Mouse (Mus musculus) midbrain, postnatal 0 days (tissue): ENCODE measurements around the gene Nkain4. TPM values are rescaled to one million over a fixed set of nuclear protein-coding genes. Genes with fewer than 3 reads are reported as not detected.

Experiments used
- ATAC-seq: fragments of 200-750 bp; cut with Nextera tagmentation; 2 replicates; pipeline ENCODE4 v1.8.0; 2017; ENCODE audit warnings: moderate number of reproducible peaks, mild to moderate bottlenecking, moderate TSS enrichment, moderate library complexity; ENCODE audit not compliant: low FRiP score
- DNase-seq: peaks from one replicate; pipeline ENCODE4 v3.0.0-alpha.2; 2015; ENCODE audit warnings: low spot score
- H3K27ac ChIP-seq: fragments of 300-500 bp; sonication (generic); 2 replicates; pipeline ENCODE4 v1.5.1; 2014; ENCODE audit warnings: low read depth, mild to moderate bottlenecking, low read length, mixed read lengths
- H3K27me3 ChIP-seq: fragments of 300-500 bp; sonication (generic); 2 replicates; pipeline ENCODE4 v1.6.1; 2014; ENCODE audit warnings: low read length, control low read depth, mixed read lengths; ENCODE audit not compliant: insufficient read depth
- H3K36me3 ChIP-seq: fragments of 300-500 bp; sonication (generic); 2 replicates; pipeline ENCODE4 v1.6.1; 2014; ENCODE audit warnings: low read length, control low read depth, mixed read lengths; ENCODE audit not compliant: insufficient read depth
- H3K4me1 ChIP-seq: fragments of 300-500 bp; sonication (generic); 2 replicates; pipeline ENCODE4 v1.6.1; 2014; ENCODE audit warnings: mild to moderate bottlenecking, control low read depth, antibody characterized with exemption, low read length, mixed read lengths; ENCODE audit not compliant: insufficient read depth
- H3K4me2 ChIP-seq: fragments of 300-500 bp; sonication (generic); 2 replicates; pipeline ENCODE4 v1.6.1; 2014; ENCODE audit warnings: low read depth, mild to moderate bottlenecking, low read length, mixed read lengths; ENCODE audit not compliant: poor library complexity, severe bottlenecking
- H3K4me3 ChIP-seq: fragments of 300-500 bp; sonication (generic); 2 replicates; pipeline ENCODE4 v1.5.1; 2014; ENCODE audit warnings: low read depth, mild to moderate bottlenecking, low read length, moderate library complexity
- H3K9ac ChIP-seq: fragments of 300-500 bp; sonication (generic); replicated peaks from 2 replicates; pipeline ENCODE4 v1.6.1; 2014; ENCODE audit warnings: mild to moderate bottlenecking, low read length, moderate library complexity, mixed read lengths; ENCODE audit not compliant: poor library complexity, severe bottlenecking
- H3K9me3 ChIP-seq: fragments of 300-500 bp; sonication (generic); 2 replicates; pipeline ENCODE4 v1.6.1; 2016; ENCODE audit warnings: low read length, control low read depth
- CTCF ChIP-seq: IDR thresholded peaks from 2 replicates; pipeline ENCODE4 v1.5.1; 2016; ENCODE audit warnings: antibody characterized with exemption, mild to moderate bottlenecking
- WGBS: fragments of 180-500 bp; shearing (Covaris S2); extraction: QIAGEN DNeasy Blood & Tissue Kit; methylation state at CpG from one replicate; pipeline ENCODE4 v1.1.7; 2014; 5-methylcytosine and 5-hydroxymethylcytosine counted together
- polyA plus RNA-seq: library from polyadenylated mRNA; unstranded; fragments of >200 nt; fragmentation: Nextera tagmentation; extraction: Ambion mirVana; gene quantifications from 2 replicates; pipeline ENCODE4 v1.2.1, GENCODE M21; 2015
- total RNA-seq: library from RNA; depleted of rRNA; stranded (reverse); fragments of >200 nt; gene quantifications from 2 replicates; pipeline ENCODE4 v1.2.3, GENCODE M21; 2014

Nkain4 gene
- total and polyA plus RNA-seq, 2 experiments from 2014 or later = 59.5 to 95.5 TPM

DNA sequence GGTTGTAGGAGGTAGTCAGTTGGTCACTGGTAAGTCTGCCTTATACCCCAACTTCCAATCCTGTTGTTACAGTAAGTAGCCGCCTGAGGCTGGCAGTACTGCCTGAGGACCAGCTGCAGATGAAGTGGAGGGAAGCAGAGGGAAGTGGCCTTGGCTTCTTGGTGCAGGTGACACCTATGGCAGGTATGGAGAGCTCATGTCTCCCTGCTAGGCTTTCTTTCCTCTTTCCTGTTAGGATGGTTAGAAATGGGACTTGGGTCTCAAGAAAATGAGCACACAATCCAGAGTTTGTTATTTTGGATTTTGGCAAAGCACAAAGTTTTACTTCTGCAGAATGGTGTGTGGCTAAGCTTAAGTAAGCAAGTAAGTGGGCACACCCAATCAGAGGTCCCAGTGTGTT lies 34.4 kb upstream of the Nkain4 start:
- no peaks in the 10 kb centered on the region for H3K9me3 ChIP-seq
- H3K4me2 ChIP-seq = no peak overlapping the region
- 85% methylated on average over 1 of the region's 1 CpGs for WGBS
- ATAC-seq (no peak), DNase-seq (no peak)
- no peak overlapping the region for H3K4me3 ChIP-seq
- no peak overlapping the region for H3K9ac ChIP-seq
- H3K4me1 ChIP-seq = no peaks in the 10 kb centered on the region
- no peaks in the 10 kb centered on the region for H3K27me3 ChIP-seq
- TF ChIP-seq CTCF = no peak
- H3K27ac ChIP-seq = no peak overlapping the region
- peaks cover 5% of the 10 kb centered on the region; the same call in 1 of the 2 replicates for H3K36me3 ChIP-seq

DNA sequence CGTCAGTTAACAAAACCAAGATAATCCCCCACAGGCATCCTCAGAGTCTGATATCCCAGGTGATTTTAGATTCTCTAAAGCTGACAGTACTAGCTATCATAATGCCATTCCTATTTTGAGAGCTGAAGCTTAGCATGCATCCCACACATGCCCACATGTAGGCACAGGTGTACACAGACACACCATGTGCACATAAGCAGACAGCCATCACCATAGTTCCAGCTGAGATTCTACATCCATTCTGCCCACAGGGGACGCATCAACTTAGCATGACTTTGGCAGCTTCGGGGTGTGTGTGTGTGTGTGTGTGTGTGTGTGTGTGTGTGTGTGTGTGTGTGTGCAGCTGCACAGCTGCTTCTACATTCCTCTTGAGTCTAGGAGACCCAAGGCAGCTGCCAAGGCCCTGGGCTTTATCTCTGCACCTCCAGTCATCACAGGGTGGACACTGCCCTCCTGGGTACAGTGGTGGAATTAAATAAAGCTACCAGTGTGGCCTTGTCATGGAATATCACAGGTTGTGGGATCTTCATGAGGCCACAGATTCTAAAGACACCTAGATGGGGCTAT lies 33.9 kb upstream of the Nkain4 start:
- Histone ChIP-seq H3K27me3 (no peaks in the 10 kb centered on the region), H3K4me3 (no peak overlapping the region), H3K27ac (no peak overlapping the region), H3K4me1 (no peaks in the 10 kb centered on the region), H3K9ac (no peak overlapping the region), H3K9me3 (no peaks in the 10 kb centered on the region), H3K4me2 (no peak overlapping the region), H3K36me3 (peaks cover 7% of the 10 kb centered on the region)
- peak; percentile 21 for DNase-seq
- 39% methylated on average over 3 of the region's 3 CpGs for WGBS
- ATAC-seq = no peak
- TF ChIP-seq CTCF = no peak

DNA sequence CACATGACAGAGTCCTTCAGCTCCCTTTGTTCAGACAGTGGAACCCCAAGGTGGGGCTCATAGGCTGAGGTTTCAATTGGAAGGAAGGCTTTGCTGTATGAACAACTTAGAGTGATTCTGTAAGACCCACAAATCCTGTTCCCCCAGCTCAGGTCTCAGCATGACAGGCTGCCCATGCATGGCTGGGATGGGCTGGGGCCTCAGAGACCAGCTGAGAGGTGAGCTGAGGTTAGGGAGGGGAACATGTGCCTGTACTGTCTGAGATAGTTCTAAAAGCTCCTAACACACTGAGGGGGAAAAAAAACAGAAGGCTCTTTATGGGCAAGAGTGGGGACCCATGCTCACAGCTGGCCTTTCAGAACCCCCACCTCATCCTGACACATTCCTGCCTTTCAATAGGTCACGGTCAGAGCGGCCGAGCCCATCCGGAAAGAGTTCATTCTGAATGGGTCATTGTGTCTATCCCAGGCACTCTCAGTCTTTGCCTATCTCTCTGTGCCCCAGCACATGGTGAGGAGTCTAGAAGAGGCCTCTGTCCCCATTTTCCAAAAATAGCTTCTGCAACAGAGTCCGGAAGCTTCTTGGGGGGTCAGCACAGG lies 33.0 kb upstream of the Nkain4 start:
- no peak; the same call in 1 of the 2 replicates for ATAC-seq
- WGBS = 48% methylated on average over 5 of the region's 5 CpGs

DNA sequence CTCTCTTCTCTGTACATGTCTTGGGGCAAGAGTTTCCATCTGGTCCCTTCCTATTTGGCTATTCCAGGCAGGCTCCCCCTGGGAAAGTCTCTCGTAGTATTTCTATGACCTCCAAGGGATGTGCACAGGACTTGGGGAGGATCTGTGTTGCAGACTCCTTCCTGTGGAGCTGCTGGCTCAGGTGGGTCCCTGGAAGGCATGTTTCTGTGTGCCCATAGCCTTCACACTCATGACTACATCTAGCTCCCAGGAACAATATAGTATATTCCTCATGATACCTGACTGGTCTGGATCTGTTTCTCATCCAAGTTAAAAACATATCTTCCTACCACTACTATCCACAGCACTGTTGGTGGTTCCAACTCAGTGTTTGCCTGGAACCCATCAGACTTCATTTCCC lies 32.5 kb upstream of the Nkain4 start:
- Histone ChIP-seq H3K36me3 (peaks cover 13% of the 10 kb centered on the region), H3K4me1 (no peaks in the 10 kb centered on the region), H3K4me3 (no peak overlapping the region), H3K9ac (no peak overlapping the region), H3K27ac (no peak overlapping the region), H3K9me3 (no peaks in the 10 kb centered on the region), H3K27me3 (no peaks in the 10 kb centered on the region), H3K4me2 (no peak overlapping the region)
- no peak for TF ChIP-seq CTCF
- DNase-seq = no peak
- no peak for ATAC-seq
- 47% methylated on average over 1 of the region's 1 CpGs for WGBS

More for the DNA sequence above, 33.0 kb upstream of the Nkain4 start:
- Histone ChIP-seq H3K9ac (no peak overlapping the region), H3K27me3 (no peaks in the 10 kb centered on the region), H3K4me3 (no peak overlapping the region), H3K36me3 (peaks cover 10% of the 10 kb centered on the region), H3K4me1 (no peaks in the 10 kb centered on the region), H3K4me2 (no peak overlapping the region), H3K27ac (no peak overlapping the region), H3K9me3 (no peaks in the 10 kb centered on the region)
- no peak for TF ChIP-seq CTCF
- no peak for DNase-seq

DNA sequence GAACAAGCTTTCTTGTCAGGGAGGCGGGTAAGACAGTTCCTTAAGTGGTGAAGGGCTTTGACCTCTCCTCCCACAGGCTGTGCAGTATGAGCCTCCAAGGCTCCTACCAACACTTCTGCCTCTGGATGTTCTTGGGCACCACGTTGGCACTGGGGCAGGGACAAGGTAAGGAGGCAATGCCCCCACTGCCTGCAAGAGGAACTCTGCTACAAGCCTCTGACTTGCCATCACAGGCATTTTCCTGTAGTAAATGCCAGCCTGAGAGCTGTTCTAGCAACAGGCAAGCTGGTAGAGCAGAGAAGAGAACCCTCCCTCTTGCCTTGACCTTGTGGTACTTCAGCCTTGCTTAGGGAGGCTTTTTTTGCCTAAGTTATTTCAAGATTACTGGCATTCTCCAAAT lies 31.9 kb upstream of the Nkain4 start, which contains the start of gene Col20a1:
Gene Col20a1 (plus strand): TSS at position 87 of the 400 bp plus-strand sequence.
- 70% methylated on average over 2 of the region's 2 CpGs for WGBS
- no peak for ATAC-seq
- no peak for DNase-seq
- H3K4me2 ChIP-seq = no peak within 1 kb of the TSS
- no peaks in the 10 kb centered on the region for H3K9me3 ChIP-seq
- no peak for TF ChIP-seq CTCF
- no peak within 1 kb of the TSS for H3K9ac ChIP-seq
- H3K36me3 ChIP-seq = peaks cover 19% of the 10 kb centered on the region
- H3K4me3 ChIP-seq = no peak within 1 kb of the TSS
- H3K4me1 ChIP-seq = no peaks in the 10 kb centered on the region
- H3K27ac ChIP-seq = no peak within 1 kb of the TSS
- H3K27me3 ChIP-seq = no peaks in the 10 kb centered on the region

DNA sequence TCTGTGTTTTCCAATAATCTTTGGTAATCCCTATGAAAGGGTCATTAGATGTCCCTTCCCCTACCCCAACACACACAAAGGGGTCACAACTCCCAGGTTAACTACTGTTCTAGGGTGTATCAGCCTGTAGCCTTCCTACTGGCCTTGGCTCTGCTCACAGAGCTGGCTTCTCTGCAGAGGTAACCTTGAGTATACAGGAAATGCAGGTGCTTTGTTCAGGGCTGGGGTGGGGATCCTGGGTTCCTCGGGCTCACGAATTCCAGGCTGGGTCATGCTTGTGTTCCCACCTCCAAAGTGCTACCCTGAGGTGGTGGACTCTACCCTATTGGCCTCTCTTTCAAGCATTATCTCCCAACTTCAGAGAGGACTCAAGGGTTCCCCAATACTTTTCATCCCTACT lies 31.1 kb upstream of the Nkain4 start:
- Histone ChIP-seq H3K4me2 (no peak overlapping the region), H3K4me1 (no peaks in the 10 kb centered on the region), H3K9me3 (no peaks in the 10 kb centered on the region), H3K4me3 (no peak overlapping the region), H3K27me3 (no peaks in the 10 kb centered on the region), H3K9ac (no peak overlapping the region), H3K36me3 (peaks cover 26% of the 10 kb centered on the region), H3K27ac (no peak overlapping the region)
- ATAC-seq = no peak
- no peak for DNase-seq
- WGBS = 86% methylated on average over 2 of the region's 2 CpGs
- TF ChIP-seq CTCF = no peak
